Mouse (Mus musculus): ENCODE results near the gene Spaca4.

The Spaca4 gene

GRCm38 (mm10) chr7:45726419-45726818 is 806 bp upstream of the Spaca4 start:
- no peak for DNase-seq

DNA sequence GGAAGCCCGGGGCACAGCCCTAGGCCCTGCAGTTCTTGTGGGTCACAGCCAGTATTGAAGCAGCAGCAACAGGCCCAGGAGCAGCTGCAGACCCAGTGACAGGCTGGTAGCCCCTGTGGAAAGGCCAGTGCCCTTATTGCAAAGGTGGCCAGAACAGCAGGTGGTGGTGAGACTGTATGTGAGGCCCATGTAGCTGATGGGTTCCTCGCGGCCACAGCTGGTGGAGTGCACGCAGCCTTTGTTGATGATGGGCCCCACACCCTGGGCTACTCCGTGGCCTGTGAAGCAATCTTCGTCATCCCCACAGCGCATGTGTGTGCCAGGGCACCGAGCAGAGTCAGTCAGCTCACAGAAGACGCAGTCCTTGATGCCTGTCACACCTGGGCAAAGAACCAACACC is 462 bp downstream of the Spaca4 start:
- DNase-seq, result no peak

GRCm38 (mm10) chr7:45723781-45724180 is 1.8 kb downstream of the Spaca4 start:
- DNase-seq, result no peak

GRCm38 (mm10) chr7:45723301-45723700 is 2.3 kb downstream of the Spaca4 start:
- DNase-seq, result no peak

- no peak for DNase-seq
These were observed 3.3 kb downstream of the Spaca4 start for GRCm38 (mm10) chr7:45722348-45722713.

DNA sequence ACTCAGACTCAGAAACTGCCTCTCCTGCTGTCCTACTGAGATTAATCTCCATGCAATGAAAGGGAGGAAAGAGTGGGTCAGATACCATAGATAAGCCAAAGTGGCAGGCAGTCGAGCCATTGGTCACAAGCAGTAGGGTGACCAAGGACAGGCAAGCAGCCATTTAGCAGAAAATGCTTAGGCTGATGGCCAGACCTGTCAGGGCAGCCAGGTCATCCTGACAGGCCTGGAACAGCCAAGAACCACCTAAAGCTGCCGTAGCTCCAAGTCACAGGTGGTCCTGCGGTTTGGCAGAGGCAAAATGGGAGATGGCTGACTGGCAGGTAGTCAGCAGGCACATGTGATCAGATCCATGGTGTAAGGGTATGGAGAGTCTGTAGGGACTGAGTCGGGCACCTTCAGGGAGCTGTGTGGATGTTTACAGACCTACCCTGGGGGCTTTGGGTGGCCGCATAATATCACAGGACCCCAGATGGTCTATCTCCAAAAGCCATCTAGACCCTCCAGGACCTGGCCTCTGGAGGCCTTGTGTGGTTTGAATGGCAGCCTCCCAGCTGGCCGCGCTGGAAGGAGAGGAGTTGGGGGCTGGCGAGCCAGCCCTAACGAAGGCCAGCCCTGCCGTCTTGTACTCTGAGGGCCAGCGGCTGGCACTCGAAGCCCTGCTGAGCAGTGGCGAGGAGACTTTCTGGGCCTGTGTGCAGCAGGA is 3.8 kb downstream of the Spaca4 start:
- no peak for DNase-seq

DNA sequence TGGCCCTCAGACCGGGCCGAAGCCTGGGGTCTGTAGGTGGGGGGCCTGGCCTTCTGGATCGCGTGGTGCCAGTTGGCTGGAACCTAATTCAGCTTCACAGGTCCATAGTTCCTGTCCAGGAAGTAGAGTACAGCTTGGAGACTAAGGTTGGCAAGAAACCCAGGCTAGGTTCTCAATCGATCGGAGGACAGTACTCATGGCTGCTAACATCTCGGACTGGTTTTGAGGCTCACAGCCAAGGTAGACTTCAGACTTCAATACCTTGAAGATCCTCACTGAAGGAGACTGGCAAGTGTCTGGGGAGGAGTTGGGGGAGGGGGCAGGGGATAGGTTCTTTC is 4.4 kb downstream of the Spaca4 start:
- no peak for DNase-seq

- no peak for DNase-seq
These were observed 5.0 kb downstream of the Spaca4 start, which contains the start of gene Fam83e for GRCm38 (mm10) chr7:45720413-45721233. Gene Fam83e, plus strand, starts transcription at chr7:45721212.

DNA sequence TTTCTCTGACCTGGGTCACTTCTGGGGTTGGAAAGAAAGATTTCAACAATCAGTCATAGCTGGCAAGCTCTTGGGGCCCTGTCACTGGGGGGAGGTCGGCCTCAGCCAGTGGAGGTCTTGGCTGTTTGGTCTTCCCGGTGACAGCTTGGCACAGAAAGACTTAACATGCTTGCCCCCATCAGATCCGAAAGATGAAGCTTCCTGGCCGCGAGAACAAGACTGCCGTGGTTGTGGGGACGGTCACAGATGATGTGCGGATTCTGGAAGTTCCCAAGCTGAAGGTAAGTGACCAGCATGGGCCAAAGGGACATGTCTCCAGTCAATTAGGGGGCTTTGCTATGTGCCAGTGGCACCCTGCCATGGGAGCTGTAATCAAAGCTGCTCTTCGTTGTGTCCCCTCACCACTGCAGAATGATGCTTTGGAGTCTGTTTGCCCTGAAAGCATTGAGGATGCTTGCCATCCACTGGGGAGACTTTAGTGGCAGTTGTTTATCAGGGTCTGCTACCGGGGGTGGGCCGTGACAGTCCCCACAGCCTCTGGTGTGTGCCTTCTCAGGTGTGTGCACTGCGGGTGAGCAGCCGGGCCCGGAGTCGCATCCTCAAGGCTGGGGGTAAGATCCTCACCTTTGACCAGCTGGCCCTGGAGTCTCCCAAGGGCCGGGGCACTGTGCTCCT is 5.7 kb downstream of the Spaca4 start:
- DNase-seq, result no peak

DNA sequence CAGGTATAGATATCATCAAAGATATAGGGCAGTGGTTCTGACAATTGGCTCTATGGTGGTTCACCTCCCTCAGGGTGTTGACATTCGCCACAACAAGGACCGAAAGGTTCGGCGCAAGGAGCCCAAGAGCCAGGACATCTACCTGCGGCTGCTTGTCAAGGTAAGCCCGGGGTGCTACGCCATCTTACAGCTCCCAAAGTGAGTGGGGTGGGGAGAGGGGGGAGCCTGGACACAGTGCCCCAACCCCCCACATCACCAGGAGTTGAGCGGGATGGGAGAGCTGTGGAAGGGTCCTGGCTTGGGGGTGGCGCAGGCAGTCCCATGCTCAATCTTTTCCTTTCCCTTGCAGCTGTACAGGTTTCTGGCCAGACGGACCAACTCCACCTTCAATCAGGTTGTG is 6.4 kb downstream of the Spaca4 start:
- no peak for DNase-seq

GRCm38 (mm10) chr7:45718331-45718730 is 7.3 kb downstream of the Spaca4 start:
- DNase-seq, result no peak

DNA sequence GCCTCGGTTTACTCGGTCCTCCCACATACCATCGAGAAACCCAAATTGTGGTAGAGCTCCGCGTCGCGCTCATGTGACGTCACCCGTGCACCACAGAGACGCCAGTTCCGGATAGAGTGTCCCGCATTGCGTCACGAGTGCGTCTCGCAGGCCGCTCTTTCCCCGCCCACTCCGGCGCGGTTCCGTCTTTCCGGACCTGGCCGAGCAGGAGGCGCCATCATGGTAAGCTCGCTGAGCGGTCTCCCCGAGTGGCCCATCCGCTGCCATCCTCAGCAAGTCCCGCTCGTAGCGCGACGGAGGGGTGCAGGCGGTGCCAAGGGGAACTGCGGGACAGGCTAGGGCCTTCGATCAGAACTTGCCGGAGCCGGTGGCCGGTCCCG is 7.7 kb downstream of the Spaca4 start, which contains the start of gene Sphk2:
Gene Sphk2, minus strand, starts transcription at position 85 of the 380 bp plus-strand sequence.
- peak; percentile 97 for DNase-seq

DNA sequence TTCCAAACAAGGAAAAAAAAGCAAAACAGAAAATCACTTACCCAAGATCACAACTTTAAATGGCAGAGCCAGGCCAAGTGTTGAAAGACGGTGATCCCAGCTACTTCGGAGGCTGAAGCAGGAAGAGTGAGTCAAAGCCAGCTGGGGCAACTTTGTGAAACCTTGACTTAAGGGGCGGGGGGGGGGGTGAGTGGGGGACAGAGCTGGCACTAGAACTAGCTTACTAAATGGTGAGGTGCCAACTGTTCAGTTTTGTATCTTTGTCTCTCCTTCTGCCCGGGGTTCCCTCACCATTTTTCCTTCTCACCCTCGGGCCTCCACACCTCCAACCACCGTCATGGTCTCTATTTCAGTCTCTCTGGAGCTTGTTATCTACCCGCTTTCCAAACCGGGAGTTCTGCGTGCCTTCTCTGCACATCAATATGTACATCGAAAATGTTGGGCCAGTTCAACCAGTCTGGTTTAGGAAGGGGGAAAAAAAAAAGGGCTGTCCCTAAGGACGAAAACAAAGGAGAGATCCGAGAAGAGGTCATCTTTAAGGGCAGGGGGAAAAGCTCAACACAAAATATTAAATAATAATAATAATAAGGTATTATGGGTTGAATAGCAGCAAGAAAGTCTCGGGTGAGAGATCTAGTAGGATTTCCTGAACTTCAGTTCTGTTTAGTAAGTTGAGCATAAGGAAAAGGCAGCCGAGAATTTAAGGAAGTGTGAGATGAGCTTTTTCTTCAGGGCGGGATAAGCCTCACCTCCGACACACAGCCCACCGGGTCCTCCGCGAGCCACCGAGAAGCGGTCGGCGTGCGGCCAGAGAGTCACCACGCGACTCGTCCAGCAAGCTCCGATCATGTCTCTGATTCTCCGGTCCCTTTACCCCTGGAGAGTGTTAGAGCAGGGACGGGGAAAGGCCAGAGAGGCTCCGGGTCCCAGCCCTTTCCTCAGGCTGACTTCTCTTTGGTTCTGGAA is 8.4 kb downstream of the Spaca4 start:
- DNase-seq, result no peak

GRCm38 (mm10) chr7:45716460-45716857 is 9.2 kb downstream of the Spaca4 start:
- no peak for DNase-seq

DNA sequence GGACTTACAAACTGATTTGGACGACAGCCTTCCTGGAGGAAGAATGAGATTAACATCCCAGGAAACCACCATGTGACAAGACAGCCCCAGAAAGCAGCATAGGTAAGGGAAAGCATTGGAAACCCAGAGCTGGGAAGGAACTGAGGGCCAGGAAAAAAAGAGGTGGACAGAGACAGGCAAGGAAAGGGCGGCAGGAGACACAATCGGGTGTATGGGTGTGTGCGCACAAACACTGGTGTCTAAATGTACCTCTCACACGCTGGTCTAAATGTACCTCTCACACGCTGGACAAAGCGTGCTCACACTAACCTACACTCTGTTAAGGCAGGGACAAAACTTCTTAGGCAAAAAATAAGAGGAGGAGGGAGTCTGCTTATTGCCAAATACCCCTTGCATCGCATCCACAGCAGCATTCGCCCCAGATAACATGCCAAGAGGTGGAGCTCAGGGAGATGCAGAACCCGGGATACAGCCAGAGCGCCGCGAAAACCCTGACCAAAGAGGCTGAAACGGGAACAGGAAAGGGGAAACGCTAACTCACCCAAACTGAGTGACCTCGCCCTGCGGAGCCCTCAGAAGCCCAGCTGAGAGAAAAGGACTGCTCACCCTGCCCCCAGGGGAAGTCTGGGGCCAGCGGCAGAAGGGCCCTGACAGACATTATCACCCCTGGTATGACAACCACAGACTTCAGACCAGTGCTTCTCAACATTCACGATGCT is 9.7 kb downstream of the Spaca4 start:
- DNase-seq, result no peak

DNA sequence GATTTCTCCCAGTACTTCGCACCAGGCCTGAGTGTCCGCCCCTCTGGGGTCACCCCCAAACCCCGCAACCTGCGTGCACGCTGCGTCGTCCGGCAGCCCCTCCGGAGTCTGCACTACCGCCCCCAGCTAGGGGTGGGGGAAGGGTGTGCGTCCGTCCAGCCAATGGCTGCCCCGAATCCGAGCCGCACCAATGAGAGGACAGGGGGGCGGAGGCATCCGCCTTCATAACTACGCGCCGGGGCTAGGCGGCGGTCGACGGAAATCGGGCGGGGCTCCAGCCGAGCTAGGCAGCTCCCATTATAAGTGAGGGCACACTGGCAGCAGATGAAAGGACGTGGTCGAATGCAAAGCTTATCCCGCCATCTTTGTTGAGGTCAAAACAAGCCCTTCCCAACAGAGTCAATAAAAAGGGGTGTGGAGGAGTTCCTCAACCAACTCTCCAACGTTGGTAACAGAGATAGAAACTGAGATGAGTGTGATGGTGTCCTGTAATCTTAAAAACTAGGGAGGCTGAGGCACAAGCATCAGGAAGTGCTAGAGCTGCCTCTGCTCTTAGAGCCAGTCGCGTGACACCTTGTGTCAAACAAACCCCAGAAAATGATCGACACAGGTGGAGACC is 10.4 kb downstream of the Spaca4 start, which contains the start of gene Rpl18:
Gene Rpl18, plus strand, starts transcription at position 368 of the 619 bp plus-strand sequence.
- peak; percentile 91 to 96 for DNase-seq

- no peak for DNase-seq
These were observed 11.0 kb downstream of the Spaca4 start for GRCm38 (mm10) chr7:45714630-45715089.

DNA sequence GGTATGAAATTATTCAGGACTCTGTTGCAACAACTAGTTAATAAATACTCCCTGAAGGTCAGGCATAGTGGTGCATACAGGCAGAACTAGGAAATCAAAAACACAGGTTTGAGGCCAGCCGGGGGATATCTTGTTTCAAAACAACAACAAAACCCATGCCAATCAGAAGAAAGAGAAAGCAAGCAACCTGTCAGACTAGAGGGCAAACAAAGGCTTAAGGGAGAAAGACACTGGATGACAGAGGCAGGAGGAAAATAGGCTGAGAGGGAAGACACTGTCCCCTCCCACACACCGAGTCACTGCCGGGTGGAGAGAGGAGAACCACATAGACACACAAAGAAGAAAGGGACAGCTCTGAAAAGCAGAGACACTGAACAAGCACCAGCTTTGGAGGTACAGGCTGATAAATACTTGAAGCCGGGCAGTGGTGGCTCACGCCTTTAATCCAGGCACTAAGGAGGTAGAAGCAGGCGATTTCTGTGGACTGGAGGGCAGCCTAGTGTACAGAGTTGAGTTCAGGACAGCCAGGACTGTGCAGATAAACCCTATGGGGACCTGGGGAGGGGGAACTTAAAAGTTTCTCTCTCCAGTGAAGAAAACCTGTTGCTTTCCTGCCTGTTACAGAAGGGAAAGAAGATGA is 11.6 kb downstream of the Spaca4 start:
- no peak for DNase-seq

GRCm38 (mm10) chr7:45713396-45713795 is 12.2 kb downstream of the Spaca4 start:
- no peak for DNase-seq

GRCm38 (mm10) chr7:45712022-45712757 is 13.4 kb downstream of the Spaca4 start:
- DNase-seq, result no peak
